Mouse (Mus musculus): ENCODE data around the gene Megf11. TPM values are rescaled to one million over a fixed set of nuclear protein-coding genes. Genes with fewer than 3 reads are reported as not detected.

Gene Megf11
- polyA plus RNA-seq, 1 experiment from 2014 or later = 16.3 TPM

GRCm38 (mm10) chr9:64649892-64650291, 264.5 kb downstream of the Megf11 start:
- Histone ChIP-seq H3K27ac (replicated peaks) (no peak overlapping the region), H3K9me3 (no peaks in the 10 kb centered on the region)

GRCm38 (mm10) chr9:64651181-64651580, 265.8 kb downstream of the Megf11 start:
- no peak for ATAC-seq (ENCODE audit: low FRiP score, low read depth)
- no peaks in the 10 kb centered on the region for H3K9me3 ChIP-seq
- no peak overlapping the region for H3K4me2 ChIP-seq
- H3K4me3 ChIP-seq = no peak overlapping the region
- no peaks in the 10 kb centered on the region for H3K27me3 ChIP-seq
- no peaks in the 10 kb centered on the region for H3K36me3 ChIP-seq
- 94% methylated on average over 1 of the region's 1 CpGs for WGBS
- peaks cover 6% of the 10 kb centered on the region; the same call in 1 of the 2 replicates for H3K4me1 ChIP-seq (replicated peaks)
- H3K9ac ChIP-seq = no peak overlapping the region
- no peak overlapping the region for H3K27ac ChIP-seq (replicated peaks)

More at GRCm38 (mm10) chr9:64649892-64650291, 264.5 kb downstream of the Megf11 start:
- H3K4me3 ChIP-seq = no peak overlapping the region
- WGBS = 10% methylated on average over 2 of the region's 2 CpGs
- 0 out of 2 replicates have a peak, but pooled peaks cover 3% of the 10 kb centered on the region for H3K27me3 ChIP-seq
- H3K9ac ChIP-seq = no peak overlapping the region
- no peak for ATAC-seq (ENCODE audit: low FRiP score, low read depth)
- no peak overlapping the region for H3K4me2 ChIP-seq
- H3K36me3 ChIP-seq = no peaks in the 10 kb centered on the region
- H3K4me1 ChIP-seq (replicated peaks) = peaks cover 6% of the 10 kb centered on the region; the same call in 1 of the 2 replicates

GRCm38 (mm10) chr9:64651689-64652088, 266.3 kb downstream of the Megf11 start:
- no peaks in the 10 kb centered on the region for H3K27me3 ChIP-seq
- H3K36me3 ChIP-seq = no peaks in the 10 kb centered on the region
- no peak overlapping the region for H3K4me2 ChIP-seq
- no peak for ATAC-seq (ENCODE audit: low FRiP score, low read depth)
- 77% methylated on average over 4 of the region's 4 CpGs for WGBS
- no peaks in the 10 kb centered on the region for H3K9me3 ChIP-seq
- no peak overlapping the region for H3K9ac ChIP-seq
- no peak overlapping the region for H3K27ac ChIP-seq (replicated peaks)
- no peak overlapping the region for H3K4me3 ChIP-seq
- peaks cover 6% of the 10 kb centered on the region; the same call in 1 of the 2 replicates for H3K4me1 ChIP-seq (replicated peaks)

DNA sequence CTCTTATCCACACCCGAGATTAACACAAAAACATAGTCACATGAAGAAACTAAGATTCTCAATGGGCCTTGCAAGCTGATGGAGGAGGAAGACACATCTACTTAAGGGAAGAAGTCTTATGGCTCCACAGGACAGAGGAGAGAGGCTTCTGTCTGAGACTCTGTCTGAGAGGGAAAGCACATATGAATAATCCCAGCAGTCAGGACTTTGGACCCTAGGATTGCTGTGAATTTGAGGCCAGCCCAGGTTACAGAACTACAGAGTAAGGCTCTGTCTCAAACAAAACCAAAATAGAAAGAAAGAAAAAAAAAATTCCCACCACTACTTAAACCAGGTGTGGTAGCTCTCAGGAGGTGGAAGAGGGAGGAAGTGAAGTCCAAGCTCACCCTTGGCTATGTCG, 266.7 kb downstream of the Megf11 start:
- no peak overlapping the region for H3K4me2 ChIP-seq
- no peak overlapping the region for H3K27ac ChIP-seq (replicated peaks)
- no peaks in the 10 kb centered on the region for H3K27me3 ChIP-seq
- peaks cover 6% of the 10 kb centered on the region; the same call in 1 of the 2 replicates for H3K4me1 ChIP-seq (replicated peaks)
- no peaks in the 10 kb centered on the region for H3K9me3 ChIP-seq
- H3K4me3 ChIP-seq = no peak overlapping the region
- no peak for ATAC-seq (ENCODE audit: low FRiP score, low read depth)
- no peak overlapping the region for H3K9ac ChIP-seq
- 75% methylated on average over 2 of the region's 2 CpGs for WGBS
- H3K36me3 ChIP-seq = no peaks in the 10 kb centered on the region

DNA sequence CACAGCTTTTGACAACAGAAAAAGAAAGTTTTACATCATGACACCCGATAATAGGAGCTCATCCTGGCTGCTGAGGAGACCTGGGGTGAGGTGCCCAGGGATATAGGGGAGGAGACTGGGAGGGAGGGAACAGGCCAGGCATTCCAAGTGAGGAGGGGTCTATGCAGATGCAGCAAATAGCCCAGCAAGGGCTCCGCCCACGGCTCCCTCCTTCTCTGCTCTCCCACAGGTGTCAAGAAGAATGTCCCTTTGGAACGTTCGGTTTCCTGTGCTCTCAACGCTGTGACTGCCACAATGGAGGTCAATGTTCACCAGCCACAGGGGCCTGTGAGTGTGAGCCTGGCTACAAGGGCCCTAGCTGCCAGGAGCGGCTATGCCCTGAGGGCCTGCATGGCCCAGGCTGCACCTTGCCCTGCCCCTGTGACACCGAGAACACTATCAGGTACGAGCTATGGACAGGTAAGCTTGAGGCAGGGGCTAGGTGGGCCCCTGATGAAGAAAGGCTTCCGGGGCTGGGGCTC, 267.5 kb downstream of the Megf11 start:
- 73% methylated on average over 10 of the region's 10 CpGs for WGBS
- H3K27ac ChIP-seq (replicated peaks) = no peak overlapping the region
- no peak overlapping the region for H3K4me3 ChIP-seq
- no peak overlapping the region for H3K4me2 ChIP-seq
- no peak overlapping the region for H3K9ac ChIP-seq
- peaks cover 9% of the 10 kb centered on the region for H3K4me1 ChIP-seq (replicated peaks)
- no peaks in the 10 kb centered on the region for H3K27me3 ChIP-seq
- no peaks in the 10 kb centered on the region for H3K9me3 ChIP-seq
- no peak for ATAC-seq (ENCODE audit: low FRiP score, low read depth)
- H3K36me3 ChIP-seq = no peaks in the 10 kb centered on the region

DNA sequence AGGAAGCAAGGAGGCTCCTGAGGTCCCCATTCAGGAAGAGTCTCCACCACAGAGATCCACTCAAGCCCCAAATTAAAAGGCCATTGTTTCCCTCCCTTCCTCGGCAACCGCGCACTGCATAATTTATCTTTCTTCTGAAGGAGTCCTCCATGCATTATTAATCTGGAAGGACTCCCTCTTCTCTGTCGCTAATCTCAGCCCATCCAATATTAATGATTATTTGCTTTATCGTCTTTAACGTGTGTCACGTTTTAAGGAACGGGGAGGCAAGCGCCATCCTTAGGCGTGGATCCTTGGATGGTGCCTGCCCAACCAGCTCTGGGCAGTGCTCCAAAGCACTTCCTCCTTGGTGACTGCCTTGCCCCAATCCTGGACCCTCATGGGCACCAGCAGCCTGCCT, 269.3 kb downstream of the Megf11 start:
- Histone ChIP-seq H3K36me3 (no peaks in the 10 kb centered on the region), H3K4me3 (no peak overlapping the region), H3K4me1 (replicated peaks) (peaks cover 17% of the 10 kb centered on the region; the same call in 1 of the 2 replicates), H3K4me2 (no peak overlapping the region), H3K9ac (no peak overlapping the region), H3K27ac (replicated peaks) (no peak overlapping the region), H3K9me3 (no peaks in the 10 kb centered on the region), H3K27me3 (no peaks in the 10 kb centered on the region)
- ATAC-seq (ENCODE audit: low FRiP score, low read depth) = no peak
- WGBS = 47% methylated on average over 10 of the region's 10 CpGs

DNA sequence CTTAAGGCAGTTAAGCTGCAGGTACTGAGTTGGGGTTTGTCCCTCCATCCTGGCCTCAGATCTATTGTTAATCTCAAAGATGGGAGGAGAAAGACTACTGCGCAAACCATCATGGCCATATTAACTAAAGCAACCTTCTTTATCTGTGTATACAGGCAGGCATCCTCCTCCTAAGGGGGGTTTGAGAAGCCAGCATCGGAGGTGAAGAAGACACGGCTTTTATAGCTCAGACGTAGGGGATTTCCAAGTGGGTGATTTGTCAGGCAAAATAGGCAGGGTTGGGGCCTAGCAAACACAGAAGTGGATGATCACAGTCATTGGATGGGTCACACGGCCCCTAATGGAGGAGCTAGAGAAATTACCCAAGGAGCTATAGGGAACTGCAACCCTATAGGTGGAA, 271.2 kb downstream of the Megf11 start:
- H3K4me2 ChIP-seq = no peak overlapping the region
- no peak overlapping the region for H3K9ac ChIP-seq
- no peak for ATAC-seq (ENCODE audit: low FRiP score, low read depth)
- no peaks in the 10 kb centered on the region for H3K9me3 ChIP-seq
- WGBS = 85% methylated on average over 5 of the region's 5 CpGs
- no peak overlapping the region for H3K4me3 ChIP-seq
- H3K36me3 ChIP-seq = no peaks in the 10 kb centered on the region
- peaks cover 24% of the 10 kb centered on the region for H3K4me1 ChIP-seq (replicated peaks)
- H3K27ac ChIP-seq (replicated peaks) = no peak overlapping the region
- no peaks in the 10 kb centered on the region for H3K27me3 ChIP-seq

GRCm38 (mm10) chr9:64660222-64660621, 274.8 kb downstream of the Megf11 start:
- Histone ChIP-seq H3K27ac (replicated peaks) (no peak overlapping the region), H3K36me3 (no peaks in the 10 kb centered on the region), H3K4me3 (no peak overlapping the region), H3K4me1 (replicated peaks) (peaks cover 33% of the 10 kb centered on the region), H3K9me3 (no peaks in the 10 kb centered on the region), H3K4me2 (no peak overlapping the region), H3K9ac (no peak overlapping the region), H3K27me3 (no peaks in the 10 kb centered on the region)
- no peak for ATAC-seq (ENCODE audit: low FRiP score, low read depth)
- 62% methylated on average over 7 of the region's 7 CpGs for WGBS

DNA sequence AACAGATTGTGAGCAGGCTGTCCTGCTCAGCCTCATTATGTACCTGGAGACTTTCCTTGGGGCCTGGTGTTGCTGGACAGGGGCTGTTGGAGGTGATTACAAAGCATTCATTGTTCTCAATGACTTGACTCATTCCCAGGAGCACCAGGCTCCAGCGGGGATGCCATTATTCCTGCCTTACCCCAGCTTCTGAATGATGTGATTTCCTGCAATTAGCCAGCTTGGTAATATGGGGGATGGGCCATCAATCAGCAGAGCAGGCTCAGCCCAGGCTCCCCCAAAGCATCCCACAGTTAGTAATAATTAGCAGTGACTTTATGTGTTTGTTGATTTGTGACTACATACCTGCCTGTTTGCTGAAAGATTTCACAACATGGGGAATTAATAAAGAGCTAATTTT, 279.2 kb downstream of the Megf11 start:
- H3K27ac ChIP-seq (replicated peaks) = peak overlapping the region; percentile 30; the same call in 1 of the 2 replicates
- no peak; the same call in 1 of the 2 replicates for ATAC-seq (ENCODE audit: low FRiP score, low read depth)
- H3K4me1 ChIP-seq (replicated peaks) = peaks cover 38% of the 10 kb centered on the region
- no peaks in the 10 kb centered on the region for H3K36me3 ChIP-seq
- no peaks in the 10 kb centered on the region for H3K27me3 ChIP-seq
- H3K4me3 ChIP-seq = no peak overlapping the region
- 3% methylated on average over 1 of the region's 1 CpGs for WGBS
- H3K9ac ChIP-seq = no peak overlapping the region
- no peaks in the 10 kb centered on the region for H3K9me3 ChIP-seq
- H3K4me2 ChIP-seq = no peak overlapping the region

DNA sequence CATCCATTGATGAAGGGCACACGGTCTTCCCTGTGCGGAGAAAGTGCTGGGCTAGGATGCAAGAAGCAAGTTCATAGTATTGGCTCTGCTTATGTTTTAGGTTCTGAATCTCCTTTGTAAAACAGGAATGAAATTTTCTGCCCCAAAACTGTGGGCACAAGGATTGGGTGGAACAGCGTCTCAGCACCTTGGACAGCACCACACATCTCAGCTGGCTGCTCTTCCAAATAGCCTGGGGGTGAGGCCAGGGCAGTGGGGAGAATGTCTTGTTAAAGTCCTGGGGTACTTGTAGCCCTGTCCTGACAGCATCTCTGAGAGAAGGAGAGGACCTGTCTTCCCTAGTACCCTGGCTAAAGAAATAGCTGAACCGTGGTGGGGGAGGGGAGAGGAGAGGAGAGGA, 281.1 kb downstream of the Megf11 start:
- WGBS = 41% methylated on average over 4 of the region's 4 CpGs
- Histone ChIP-seq H3K27ac (replicated peaks) (no peak overlapping the region), H3K36me3 (no peaks in the 10 kb centered on the region), H3K27me3 (no peaks in the 10 kb centered on the region), H3K4me3 (no peak overlapping the region), H3K4me2 (no peak overlapping the region), H3K9ac (no peak overlapping the region), H3K4me1 (replicated peaks) (peaks cover 25% of the 10 kb centered on the region), H3K9me3 (no peaks in the 10 kb centered on the region)
- no peak for ATAC-seq (ENCODE audit: low FRiP score, low read depth)

GRCm38 (mm10) chr9:64667513-64667912, 282.1 kb downstream of the Megf11 start:
- ATAC-seq (ENCODE audit: low FRiP score, low read depth) = no peak
- H3K9me3 ChIP-seq = no peaks in the 10 kb centered on the region
- no peaks in the 10 kb centered on the region for H3K36me3 ChIP-seq
- no peak overlapping the region for H3K4me3 ChIP-seq
- no peak overlapping the region for H3K4me2 ChIP-seq
- H3K4me1 ChIP-seq (replicated peaks) = peaks cover 25% of the 10 kb centered on the region
- H3K9ac ChIP-seq = no peak overlapping the region
- no peak overlapping the region for H3K27ac ChIP-seq (replicated peaks)
- H3K27me3 ChIP-seq = no peaks in the 10 kb centered on the region
- WGBS = 24% methylated on average over 5 of the region's 5 CpGs

DNA sequence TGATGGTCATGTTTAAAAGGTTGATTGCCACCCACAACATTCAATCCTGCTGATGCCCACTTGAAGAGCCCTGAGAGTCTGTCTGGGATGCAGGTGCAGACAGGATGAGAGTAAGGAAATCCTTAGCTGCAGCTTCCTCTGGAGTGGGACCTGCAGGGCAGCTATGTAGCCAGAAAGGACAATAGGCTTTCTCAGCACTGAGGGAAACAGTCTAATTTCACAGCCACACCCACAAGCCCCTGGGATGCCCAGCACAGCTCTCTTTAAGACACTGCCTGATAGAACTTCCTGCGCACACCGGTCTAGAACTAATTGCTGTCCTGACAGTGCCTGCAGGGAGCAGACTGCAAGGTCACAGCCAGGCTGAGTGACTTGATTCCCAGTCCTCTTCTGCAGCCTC, 282.6 kb downstream of the Megf11 start:
- peaks cover 25% of the 10 kb centered on the region for H3K4me1 ChIP-seq (replicated peaks)
- H3K27me3 ChIP-seq = no peaks in the 10 kb centered on the region
- H3K9ac ChIP-seq = no peak overlapping the region
- no peak for ATAC-seq (ENCODE audit: low FRiP score, low read depth)
- no peaks in the 10 kb centered on the region for H3K9me3 ChIP-seq
- H3K27ac ChIP-seq (replicated peaks) = 0 out of 2 replicates have a peak overlapping the region, but pooled peaks have one; percentile 5
- no peak overlapping the region for H3K4me3 ChIP-seq
- no peak overlapping the region for H3K4me2 ChIP-seq
- WGBS = 51% methylated on average over 2 of the region's 2 CpGs
- H3K36me3 ChIP-seq = no peaks in the 10 kb centered on the region
